Mouse (Mus musculus): ENCODE results near the gene Itga8.

DNA sequence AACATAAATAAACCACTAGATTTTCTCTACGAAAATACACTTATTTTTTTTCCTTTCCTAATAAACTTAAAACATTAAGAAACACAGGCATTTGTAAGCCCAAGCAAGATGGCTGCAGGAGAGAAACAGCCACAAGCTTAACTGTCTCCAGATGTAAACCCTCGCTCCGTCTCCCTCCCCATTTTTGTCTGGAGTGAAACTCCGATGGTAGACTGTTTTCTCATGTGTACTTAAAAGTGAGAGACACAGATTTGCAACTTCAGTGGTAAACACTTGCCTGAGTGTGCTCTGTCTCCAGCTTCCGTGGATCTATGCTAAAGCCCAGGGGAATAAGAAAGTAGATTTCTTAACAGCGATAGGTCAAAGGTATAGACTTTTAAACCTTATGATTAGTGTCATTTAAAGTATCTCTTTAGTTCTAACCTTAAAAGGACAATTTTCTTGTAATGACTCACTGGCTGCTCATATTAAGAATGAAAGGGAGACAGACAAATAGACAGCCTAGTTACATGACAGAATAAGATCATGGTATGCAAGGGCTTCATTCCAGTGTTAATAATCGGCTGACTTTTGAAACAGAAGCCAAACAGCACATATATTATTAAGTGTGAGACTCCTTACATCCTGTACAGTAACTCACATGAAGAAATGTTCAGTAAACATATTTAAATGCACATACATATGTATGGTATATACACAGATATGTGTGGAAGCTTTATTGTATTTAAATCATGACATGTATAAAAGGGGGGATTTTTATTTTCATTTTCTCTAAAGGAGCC lies 209.3 kb downstream of the Itga8 start:
- TF ChIP-seq CTCF (IDR thresholded peaks at IDR 0.05; ENCODE audit: extremely low read depth, insufficient read depth, insufficient read length, insufficient replicate concordance), result no peak
- TF ChIP-seq POLR2A (IDR thresholded peaks at IDR 0.05; ENCODE audit: low read depth, low read length), result no peak
